Mouse (Mus musculus): ENCODE data around the gene Rps17.

The Rps17 gene

GRCm38 (mm10) chr7:81331851-81332250, 13.2 kb downstream of the Rps17 start:
- no peak for DNase-seq (ENCODE audit: low read depth, low spot score)

DNA sequence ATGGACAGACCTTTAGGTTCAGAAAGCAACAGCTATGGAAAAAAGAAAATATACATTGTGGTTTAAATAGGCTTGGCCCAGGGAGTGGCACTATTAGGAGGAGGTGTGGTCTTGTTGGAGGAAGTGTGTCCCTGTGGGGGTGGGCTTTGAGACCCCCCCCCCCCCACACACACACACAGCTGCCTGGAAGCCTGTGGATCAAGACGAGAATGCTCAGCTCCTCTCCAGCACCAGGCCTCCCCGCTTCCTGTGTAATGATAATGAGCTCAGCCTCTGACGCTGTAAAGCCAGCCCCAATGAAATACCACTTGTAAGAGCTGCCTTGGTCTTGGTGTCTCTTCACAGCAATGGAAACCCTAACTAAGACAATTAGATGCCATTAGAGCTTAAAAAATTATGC, 14.3 kb downstream of the Rps17 start:
- no peak for DNase-seq (ENCODE audit: low read depth, low spot score)

- no peak for DNase-seq (ENCODE audit: low read depth, low spot score)
Observed at GRCm38 (mm10) chr7:81327661-81328060, 17.4 kb downstream of the Rps17 start.

GRCm38 (mm10) chr7:81326859-81327258, 18.2 kb downstream of the Rps17 start:
- DNase-seq (ENCODE audit: low read depth, low spot score), result no peak

DNA sequence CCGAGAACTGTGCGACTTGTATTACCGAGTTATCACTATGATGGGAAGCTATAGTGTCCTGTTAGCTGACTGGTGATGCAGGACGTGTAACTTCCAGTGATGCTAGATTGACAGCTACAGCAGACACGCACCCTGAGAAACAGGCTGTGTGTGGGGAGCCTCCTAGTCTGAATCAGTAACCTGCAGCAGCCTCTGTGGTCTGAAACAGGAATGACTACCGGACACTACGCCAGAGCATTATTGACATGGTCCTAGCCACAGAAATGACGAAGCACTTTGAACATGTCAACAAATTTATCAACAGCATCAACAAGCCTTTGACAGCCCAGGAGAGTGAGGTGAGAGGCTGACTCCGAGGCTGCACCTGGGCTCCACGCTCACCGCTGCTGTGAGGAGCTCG, 19.0 kb downstream of the Rps17 start:
- no peak for DNase-seq (ENCODE audit: low read depth, low spot score)

- DNase-seq (ENCODE audit: low read depth, low spot score), result peak; percentile 58
Observed at GRCm38 (mm10) chr7:81321776-81322175, 23.3 kb downstream of the Rps17 start.

GRCm38 (mm10) chr7:81319749-81320148, 25.3 kb downstream of the Rps17 start:
- peak; percentile 49 for DNase-seq (ENCODE audit: low read depth, low spot score)

DNA sequence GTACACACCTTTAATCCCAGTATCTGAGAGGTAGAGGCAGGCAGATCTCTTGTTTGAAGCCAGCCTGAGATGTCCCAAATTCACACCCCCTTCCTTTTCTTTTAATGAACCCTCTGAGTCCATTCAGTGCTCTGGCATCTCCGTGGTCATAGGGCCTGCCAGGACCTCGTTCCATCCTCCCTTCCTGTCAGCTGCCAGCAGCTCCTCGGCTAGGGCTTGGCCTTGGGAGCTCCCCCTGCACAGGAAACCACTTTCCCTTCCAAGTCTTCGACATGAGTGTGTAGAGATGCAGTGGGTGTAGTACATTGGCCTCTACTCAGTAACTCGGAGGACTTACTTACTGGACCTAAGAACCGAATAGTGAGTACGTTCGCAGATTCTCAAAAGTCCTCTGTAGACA, 29.5 kb downstream of the Rps17 start:
- DNase-seq (ENCODE audit: low read depth, low spot score), result no peak

GRCm38 (mm10) chr7:81311581-81311980, 33.5 kb downstream of the Rps17 start:
- DNase-seq (ENCODE audit: low read depth, low spot score), result no peak

GRCm38 (mm10) chr7:81311130-81311529, 33.9 kb downstream of the Rps17 start:
- DNase-seq (ENCODE audit: low read depth, low spot score), result no peak

DNA sequence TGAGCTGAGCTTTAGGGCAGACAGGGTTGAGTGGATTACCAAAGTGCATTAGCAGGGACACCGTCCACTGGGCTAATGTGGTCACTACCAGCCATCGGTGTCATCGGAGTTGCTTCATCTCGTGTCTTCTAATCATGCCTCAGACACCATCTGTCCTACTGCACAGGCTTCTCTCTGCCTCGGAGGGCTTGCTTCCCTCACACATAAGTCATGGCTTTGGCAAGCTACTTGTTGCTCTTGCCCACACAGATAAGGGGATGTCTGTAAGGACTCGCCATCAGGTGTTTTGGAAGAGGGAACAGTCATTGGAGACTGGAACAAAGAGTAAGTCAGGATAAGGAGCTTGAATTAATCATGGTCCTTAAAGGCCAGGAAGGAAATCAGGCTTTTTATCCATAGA, 35.8 kb downstream of the Rps17 start:
- no peak for DNase-seq (ENCODE audit: low read depth, low spot score)

- peak; percentile 90 for DNase-seq (ENCODE audit: low read depth, low spot score)
Observed at GRCm38 (mm10) chr7:81307735-81308134, 37.3 kb downstream of the Rps17 start.

GRCm38 (mm10) chr7:81304675-81305074, 40.4 kb downstream of the Rps17 start:
- DNase-seq (ENCODE audit: low read depth, low spot score), result peak; percentile 89

- DNase-seq (ENCODE audit: low read depth, low spot score), result no peak
Observed at GRCm38 (mm10) chr7:81304100-81304499, 41.0 kb downstream of the Rps17 start.

DNA sequence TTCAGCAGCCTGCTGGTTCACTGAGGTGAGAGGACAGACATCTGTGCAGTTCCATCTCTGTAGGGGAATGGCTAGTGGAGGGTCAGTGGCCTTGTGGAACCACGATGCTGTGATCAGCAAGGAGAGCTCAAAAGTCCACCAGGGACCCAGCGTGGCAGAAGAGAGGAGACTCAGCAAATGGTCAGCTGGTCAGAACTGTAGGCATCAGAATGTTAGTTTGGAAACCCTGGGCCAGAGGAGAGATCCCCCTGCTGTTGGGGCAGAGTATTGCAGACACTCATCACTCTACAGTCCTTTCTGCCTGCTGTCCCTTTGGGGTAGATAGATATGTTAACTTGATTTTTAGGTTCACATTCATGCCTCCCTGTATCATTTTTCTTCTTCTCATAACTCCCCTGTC, 41.4 kb downstream of the Rps17 start:
- no peak for DNase-seq (ENCODE audit: low read depth, low spot score)

- DNase-seq (ENCODE audit: low read depth, low spot score), result peak; percentile 68
Observed at GRCm38 (mm10) chr7:81301323-81301722, 43.7 kb downstream of the Rps17 start.

DNA sequence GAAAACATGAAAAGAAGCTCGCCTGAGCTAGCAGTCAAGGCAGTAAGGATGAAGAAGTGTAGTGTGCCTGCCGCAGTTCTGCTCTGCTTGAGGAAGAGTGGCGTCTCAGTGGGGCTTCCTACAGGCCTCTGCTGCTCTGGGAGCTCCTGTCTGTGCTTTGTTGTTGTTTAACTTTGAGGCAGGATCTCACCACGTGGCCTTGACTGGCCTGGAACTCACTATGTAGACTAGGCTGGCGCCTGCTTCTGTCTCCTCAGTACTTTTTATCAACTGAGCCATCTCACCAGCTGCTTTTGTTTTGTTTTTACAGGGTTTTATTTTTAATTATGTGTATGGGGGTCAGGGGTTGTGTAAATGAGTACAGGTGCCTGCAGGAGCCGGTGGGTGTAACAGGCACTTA, 46.8 kb downstream of the Rps17 start:
- DNase-seq (ENCODE audit: low read depth, low spot score), result no peak

DNA sequence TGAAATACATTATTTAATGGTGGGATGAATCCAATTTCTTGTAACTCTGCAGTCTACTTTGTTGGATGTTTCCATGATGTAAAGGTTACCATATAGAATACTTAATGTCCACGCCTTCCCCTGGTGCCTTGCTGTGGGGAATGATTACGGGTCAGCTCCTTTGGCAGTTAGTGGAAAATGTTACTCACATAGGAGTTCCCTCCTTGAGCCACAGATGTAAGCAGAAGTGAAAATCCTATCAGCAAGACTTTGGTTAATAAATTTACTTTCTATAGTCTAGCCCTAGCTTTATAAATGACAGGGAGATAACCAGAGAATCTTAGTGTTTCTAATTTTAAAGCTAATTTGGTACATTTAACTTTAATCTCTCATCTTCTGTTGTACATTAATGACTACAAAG, 49.9 kb downstream of the Rps17 start:
- DNase-seq (ENCODE audit: low read depth, low spot score), result no peak

All from brain, adult 2 months (tissue).